Mouse (Mus musculus): ENCODE measurements around the gene Gm4981. TPM values are rescaled to one million over a fixed set of nuclear protein-coding genes. Genes with fewer than 3 reads are reported as not detected.
"Not testable (repeated sequence)": the region's sequence is repeated elsewhere in the genome, so short reads cannot be mapped to it uniquely, and the experiment has no call there.

The Gm4981 gene
- not detected in 2 replicates for total RNA-seq (2015)
- not detected in 2 replicates for total RNA-seq (2017)

DNA sequence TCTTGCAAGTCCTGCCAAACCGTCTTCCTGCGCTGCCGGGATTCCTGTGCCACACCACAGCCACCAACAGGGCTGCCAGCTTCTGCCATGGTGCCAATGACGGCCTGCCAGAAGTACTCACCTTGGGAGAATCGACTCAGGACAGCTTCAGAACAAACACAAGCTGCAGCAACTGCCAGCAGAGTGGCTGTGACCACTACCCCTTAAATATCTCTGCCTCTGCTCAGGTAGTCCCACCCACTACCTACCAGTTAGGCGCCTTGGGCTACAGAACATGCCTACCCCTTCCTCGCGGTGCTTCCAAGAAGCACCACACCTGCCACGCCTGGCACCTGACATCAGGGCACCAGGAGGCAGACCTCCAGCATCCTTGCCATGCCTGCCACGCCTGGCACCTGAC lies at the start of gene Gm4981:
Gene Gm4981, minus strand, starts transcription at position 89 of the 400 bp plus-strand sequence.
- no peak for ATAC-seq (replicated peaks; ENCODE audit: poor library complexity)

DNA sequence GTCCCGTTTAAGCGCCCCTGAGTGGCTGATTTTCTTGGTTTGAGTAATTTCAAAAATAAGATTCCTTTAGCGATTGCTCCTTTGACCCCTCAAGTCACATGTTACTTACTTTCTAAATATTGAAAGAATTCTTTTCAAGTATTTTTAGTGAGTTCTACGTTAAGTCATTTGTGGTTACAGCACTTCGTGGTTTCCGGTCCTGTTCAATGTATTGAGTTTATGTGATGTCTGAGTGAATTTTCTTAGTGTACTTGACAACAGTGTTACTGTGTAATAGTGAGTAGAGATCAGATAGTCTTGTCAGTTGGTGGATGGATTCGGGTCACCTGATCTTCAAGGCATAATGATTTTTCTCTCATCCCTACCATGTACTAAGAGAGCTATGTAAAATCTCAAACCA lies 45.7 kb upstream of the Gm4981 start:
- ATAC-seq (replicated peaks; ENCODE audit: poor library complexity) = no peak

DNA sequence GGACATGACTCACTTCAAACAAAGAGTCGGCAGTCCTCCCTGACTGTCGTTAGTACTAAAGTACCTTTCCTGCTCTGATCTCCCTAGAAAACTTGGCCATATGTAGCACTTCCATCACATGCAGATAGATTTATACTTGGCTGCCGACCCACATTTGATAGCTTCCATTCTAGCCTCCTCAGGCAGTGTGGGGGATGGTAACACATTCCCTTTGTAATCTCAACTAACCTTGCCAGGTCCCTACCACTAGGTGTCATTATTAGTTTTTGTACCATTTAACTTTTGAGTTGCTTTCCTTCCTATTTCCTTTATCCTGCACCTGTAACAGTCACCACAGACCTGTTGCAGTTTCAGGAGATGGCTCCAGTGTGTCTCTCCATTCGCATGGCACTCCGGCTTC lies 22.0 kb upstream of the Gm4981 start:
- peak; percentile 35 for ATAC-seq (replicated peaks; ENCODE audit: poor library complexity)

DNA sequence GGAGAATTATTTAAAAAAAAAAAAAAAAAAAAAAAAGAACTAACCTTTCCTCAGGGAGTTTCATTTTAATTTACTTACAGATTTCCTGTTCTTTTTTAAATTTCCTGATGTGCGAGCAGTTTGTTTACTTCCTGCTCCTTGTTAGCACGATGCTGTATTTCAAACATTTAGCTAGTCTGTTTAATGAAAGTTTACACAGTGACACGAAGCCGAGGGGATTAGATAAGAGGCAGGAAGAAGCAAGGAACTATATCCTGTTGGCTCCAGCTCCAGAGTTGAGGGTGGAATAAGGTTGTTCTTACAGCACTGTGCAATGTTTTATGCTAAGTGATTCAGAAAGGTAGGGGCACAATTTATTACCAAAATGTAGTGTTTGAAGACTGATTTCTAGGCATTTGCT lies 19.5 kb upstream of the Gm4981 start:
- ATAC-seq (replicated peaks; ENCODE audit: poor library complexity) = no peak

DNA sequence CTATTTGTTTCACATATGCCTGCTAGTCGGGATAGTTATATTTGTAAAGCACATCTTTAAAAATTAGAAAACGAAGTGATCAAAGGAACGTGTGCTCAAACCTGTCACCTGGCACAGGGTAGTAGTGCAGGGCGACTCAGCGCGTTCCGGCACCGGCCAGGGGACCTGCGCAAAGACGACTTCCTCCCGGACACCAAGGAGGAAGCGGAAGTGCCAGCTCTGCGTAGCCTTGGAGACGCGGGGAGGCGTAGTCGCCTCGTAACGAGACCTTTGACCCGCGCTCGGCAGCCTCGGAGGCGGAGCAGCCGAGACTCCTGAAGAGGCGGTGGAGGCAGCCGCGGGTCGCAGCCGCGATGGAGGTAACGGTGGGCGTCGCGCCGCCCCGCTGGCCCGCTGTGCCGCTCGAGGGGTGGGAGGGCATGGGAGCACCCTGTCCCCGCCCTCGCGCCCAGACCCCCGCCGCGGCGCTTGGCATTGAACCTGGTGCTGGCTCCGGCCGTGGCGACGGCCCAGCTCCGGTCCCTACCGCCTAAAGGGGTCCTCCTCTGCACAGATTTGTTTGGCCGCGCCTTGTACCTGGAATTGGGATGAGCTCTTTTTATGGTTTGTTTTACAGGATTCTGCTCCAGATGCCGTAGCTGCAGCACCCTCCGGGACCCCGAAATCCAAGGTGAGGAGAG lies 18.9 kb upstream of the Gm4981 start, which contains the start of gene Gcc2:
Gene Gcc2, plus strand, starts transcription at position 285 of the 680 bp plus-strand sequence.
- peak; percentile 99 for ATAC-seq (replicated peaks; ENCODE audit: poor library complexity)

DNA sequence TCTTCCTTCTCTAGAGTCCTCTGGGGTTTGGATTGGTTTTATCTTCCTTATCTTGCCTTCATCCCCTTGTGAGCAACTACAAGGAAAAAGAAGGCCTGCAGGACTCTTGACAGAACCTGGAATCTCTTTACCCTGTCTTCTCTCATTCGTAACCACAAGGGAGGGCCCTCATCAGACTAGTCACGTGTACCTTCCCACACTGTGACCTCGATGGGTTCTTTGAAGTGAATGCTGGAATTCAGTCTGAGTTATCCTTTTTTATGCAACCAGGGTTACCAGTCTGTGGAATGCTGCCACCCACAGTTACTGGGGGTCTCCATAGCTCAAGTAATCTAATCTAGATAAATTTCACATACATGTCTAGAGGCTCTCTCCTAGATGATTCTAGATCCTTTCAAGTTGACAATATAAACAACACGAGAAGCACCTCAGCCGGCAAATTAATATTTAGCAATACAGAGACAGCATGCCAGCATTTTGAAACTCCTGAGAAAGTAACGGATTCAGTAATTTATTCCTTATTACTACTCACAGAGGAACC lies 18.2 kb upstream of the Gm4981 start:
- ATAC-seq (replicated peaks; ENCODE audit: poor library complexity) = peak; percentile 20; the same call in 1 of the 2 replicates

DNA sequence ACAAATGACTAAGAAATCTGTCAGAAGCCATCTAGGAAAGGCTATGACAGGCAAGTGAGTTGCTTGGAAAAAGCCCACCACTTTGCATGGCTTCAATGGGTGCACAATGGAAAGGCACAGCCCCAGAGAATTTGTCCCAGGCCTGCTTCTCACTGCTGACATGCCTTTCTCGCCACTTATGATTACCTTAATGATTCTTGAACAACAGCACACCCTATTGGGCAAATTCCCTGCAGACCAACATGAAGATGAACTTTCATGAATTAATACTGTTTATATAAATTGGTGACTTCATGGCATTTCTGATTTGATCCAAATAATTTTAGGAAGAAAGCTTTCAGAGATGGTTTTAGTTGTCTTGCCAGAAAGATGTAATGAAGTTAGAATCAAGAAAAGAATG lies 13.0 kb upstream of the Gm4981 start:
- ATAC-seq (replicated peaks; ENCODE audit: poor library complexity) = 0 out of 2 replicates have a peak, but pooled peaks have one; percentile 39

DNA sequence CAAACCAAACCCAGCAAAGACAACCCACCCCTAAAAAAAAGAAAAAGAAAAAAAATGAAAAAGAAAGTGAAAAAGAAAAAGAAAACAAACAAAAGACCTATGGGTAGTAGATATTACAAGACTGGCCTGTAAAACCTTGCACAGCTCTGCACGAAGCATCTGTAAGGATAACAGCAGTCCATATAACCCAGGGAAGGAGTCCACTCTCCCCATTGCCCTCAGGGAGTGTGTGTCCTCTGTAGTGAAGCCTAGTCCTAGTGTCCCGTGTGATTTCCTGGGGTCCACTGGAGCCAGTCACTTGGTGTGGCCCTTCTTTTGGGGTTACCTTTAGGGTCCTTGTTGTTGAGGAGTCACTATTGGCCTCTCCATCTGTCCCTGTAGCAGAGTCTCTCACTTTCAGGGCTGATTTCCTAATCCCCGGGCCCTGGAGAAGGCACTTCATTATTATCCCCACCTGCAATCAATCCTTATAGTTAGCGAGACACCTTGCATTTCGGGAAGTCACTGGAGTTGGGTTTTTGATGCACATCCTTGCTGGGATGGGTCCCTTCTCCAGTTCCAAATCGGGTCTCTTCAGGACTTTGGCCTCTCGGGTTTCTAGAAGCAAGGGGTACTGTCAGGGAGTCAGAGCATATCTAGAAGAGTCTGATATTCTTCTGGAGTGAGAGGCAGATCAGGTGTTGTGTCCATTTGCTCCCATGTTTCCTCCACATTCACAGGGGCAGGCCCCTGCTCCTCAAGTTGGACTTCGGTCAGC lies 2.7 kb upstream of the Gm4981 start:
- ATAC-seq (replicated peaks; ENCODE audit: poor library complexity) = 0 out of 2 replicates have a peak, but pooled peaks have one; percentile 49

DNA sequence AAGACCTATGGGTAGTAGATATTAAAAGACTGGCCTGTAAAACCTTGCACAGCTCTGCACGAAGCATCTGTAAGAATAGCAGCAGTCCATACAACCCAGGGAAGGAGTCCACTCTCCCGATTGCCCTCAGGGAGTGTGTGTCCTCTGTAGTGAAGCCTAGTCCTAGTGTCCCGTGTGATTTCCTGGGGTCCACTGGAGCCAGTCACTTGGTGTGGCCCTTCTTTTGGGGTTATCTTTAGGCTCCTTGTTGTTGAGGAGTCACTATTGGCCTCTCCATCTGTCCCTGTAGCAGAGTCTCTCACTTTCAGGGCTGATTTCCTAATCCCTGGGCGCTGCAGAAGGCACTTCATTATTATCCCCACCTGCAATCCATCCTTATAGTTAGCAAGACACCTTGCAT lies 1.5 kb downstream of the Gm4981 start:
- ATAC-seq (replicated peaks; ENCODE audit: poor library complexity) = not testable (repeated sequence)

DNA sequence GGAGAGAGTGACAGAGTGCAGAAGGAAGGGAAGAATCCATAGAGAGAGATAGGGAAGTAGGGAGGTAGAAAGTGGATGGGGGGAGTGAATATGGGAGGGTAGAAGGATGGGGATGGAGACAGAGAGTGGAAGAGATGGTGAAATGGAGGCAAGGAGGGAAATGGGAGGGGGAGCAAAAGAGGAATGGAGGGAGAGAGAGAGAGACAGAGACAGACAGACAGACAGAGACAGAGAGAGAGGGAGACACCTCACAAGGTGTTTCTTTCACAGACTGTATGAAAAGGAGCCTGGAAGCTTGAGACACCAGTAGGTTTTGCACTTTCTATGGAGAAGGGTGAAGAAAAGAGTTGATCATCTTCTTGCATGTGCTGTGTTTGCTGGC lies 2.8 kb downstream of the Gm4981 start:
- not testable (repeated sequence) for ATAC-seq (replicated peaks; ENCODE audit: poor library complexity)

DNA sequence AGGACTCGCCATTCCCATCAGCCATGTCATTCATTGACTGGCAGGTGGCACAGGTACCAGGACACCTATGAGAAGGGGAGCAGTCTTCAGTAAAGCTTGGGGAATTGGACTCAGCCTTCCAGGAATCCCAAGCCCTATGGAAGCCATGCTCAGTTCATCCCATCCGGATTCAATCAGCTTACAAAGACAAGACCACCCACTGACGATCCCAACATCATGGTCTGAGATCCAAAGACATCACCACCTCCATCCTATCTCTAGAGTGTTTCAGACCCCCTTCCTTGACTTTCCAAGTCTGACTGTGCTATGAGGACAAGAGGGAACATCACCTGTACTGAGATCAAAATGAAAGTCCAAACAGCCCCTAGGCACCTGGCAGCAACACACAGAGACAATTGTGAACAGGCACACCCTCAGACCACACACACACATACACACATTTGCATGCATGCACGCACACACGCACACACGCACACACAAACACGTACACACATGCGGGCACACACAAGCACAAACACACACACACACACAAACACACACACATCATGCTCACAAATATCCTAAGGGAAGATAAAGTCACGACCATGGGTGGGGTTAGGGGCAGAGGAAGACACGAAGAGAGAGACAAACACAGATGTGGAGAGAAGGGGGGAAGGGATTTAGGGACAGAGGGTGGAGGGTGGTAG lies 3.3 kb downstream of the Gm4981 start:
- peak; percentile 5; the same call in 1 of the 2 replicates for ATAC-seq (replicated peaks; ENCODE audit: poor library complexity)

DNA sequence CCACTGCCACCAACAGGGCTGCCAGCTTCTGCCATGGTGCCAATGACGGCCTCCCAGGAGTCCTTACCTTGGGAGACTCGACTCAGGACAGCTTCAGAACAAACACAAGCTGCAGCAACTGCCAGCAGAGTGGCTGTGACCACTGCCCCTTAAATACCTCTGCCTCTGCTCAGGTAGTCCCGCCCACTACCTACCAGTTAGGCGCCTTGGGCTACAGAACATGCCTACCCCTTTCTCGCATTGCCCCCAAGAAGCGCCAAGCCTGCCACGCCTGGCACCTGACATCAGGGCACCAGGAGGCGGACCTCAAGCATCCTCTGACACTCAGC lies 3.9 kb downstream of the Gm4981 start, which contains the start of gene Duxf3:
Gene Duxf3, minus strand, starts transcription at position 35 of the 329 bp plus-strand sequence.
- ATAC-seq (replicated peaks; ENCODE audit: poor library complexity) = not testable (repeated sequence)

DNA sequence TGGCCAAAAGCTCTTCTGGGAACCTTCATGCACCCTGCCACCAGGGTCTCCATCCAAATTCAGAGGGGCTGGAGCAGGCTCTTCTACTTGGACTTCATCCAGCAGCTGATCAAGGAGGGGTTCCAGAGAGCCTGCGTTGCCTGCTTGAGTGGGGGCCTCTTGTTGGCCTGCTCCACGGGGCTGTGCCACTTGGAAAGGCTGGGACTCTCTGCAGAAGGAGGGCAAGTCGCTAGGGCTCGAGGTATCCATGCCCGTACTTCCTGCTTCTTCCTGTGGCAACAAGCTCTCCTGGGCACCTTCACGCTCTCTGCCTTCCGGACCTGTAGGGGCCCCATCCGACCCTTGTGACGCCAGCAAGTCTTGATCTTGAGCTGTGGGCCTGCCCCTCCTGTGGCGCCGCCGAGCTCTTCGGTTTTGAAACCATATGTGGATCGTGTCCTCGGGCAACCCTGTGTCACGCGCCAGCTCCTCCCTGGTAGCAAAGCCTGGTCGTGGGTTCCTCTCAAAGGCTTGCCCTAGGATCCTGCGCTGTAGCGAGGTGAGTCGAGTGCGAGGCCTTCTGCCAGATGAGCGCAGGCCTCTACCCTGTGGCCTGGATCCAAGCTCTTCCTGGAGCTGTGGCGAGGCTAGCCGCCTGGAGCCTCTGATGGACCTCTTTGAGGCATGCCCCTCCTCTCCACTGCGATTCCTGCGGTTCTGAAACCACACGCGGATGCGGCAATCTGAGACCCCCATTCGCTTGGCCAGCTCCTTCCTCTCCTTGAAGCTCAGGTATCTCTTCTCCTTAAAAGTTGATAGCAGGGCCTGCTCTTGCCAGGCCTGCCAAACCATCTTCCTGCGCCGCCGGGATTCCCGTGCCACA lies 4.5 kb downstream of the Gm4981 start:
- peak; percentile 48 for ATAC-seq (replicated peaks; ENCODE audit: poor library complexity)

DNA sequence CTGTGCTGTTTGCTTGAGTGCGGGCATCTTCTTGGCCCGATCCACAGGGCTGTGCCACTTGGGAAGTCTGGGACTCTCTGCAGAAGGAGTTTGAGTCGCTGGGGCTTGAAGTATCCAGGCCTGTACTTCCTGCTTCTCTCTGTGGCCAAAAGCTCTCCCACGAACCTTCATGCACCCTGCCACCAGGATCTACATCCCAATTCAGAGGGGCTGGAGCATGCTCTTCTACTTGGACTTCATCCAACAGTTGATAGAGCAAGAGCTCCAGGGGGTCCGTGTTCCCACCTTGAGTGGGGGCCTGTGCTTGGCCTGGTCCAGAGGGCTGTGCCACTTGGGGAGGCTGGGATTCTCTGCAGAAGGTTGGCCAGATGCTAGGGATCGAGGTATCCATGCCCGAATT lies 5.4 kb downstream of the Gm4981 start:
- ATAC-seq (replicated peaks; ENCODE audit: poor library complexity) = not testable (repeated sequence)

DNA sequence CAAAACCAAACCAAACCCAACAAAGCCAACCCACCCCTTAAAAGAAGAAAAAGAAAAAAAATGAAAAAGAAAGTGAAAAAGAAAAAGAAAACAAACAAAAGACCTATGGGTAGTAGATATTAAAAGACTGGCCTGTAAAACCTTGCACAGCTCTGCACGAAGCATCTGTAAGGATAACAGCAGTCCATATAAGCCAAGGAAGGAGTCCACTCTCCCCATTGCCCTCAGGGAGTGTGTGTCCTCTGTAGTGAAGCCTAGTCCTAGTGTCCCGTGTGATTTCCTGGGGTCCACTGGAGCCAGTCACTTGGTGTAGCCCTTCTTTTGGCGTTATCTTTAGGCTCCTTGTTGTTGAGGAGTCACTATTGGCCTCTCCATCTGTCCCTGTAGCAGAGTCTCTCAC lies 6.5 kb downstream of the Gm4981 start:
- not testable (repeated sequence) for ATAC-seq (replicated peaks; ENCODE audit: poor library complexity)

DNA sequence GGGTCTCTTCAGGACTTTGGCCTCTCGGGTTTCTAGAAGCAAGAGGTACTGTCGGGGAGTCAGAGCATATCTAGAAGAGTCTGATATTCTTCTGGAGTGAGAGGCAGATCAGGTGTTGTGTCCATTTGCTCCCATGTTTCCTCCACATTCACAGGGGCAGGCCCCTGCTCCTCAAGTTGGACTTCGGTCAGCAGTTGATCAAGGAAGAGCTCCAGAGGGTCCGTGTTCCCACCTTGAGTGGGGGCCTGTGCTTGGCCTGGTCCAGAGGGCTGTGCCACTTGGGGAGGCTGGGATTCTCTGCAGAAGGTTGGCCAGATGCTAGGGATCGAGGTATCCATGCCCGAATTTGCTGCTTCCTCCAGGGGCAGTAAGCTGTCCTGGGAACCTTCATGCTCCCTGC lies 8.7 kb downstream of the Gm4981 start:
- not testable (repeated sequence) for ATAC-seq (replicated peaks; ENCODE audit: poor library complexity)

DNA sequence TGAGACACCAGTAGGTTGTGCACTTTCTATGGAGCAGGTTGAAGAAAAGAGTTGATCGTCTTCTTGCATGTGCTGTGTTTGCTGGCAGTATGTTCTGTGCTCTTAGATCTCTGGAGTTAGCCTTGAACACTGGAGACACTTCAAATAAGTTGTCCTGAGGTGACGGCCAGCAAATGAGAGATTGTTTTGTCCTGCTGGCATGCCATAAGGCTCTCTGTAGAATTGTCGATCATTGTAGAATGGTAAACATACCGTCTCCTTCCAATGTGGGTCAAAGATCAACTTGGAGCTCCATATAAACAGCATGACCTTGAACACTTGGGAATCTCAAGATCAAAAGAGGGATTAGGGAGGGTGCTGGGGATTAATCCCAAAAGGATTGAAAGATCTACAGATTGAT lies 10.1 kb downstream of the Gm4981 start:
- not testable (repeated sequence) for ATAC-seq (replicated peaks; ENCODE audit: poor library complexity)

DNA sequence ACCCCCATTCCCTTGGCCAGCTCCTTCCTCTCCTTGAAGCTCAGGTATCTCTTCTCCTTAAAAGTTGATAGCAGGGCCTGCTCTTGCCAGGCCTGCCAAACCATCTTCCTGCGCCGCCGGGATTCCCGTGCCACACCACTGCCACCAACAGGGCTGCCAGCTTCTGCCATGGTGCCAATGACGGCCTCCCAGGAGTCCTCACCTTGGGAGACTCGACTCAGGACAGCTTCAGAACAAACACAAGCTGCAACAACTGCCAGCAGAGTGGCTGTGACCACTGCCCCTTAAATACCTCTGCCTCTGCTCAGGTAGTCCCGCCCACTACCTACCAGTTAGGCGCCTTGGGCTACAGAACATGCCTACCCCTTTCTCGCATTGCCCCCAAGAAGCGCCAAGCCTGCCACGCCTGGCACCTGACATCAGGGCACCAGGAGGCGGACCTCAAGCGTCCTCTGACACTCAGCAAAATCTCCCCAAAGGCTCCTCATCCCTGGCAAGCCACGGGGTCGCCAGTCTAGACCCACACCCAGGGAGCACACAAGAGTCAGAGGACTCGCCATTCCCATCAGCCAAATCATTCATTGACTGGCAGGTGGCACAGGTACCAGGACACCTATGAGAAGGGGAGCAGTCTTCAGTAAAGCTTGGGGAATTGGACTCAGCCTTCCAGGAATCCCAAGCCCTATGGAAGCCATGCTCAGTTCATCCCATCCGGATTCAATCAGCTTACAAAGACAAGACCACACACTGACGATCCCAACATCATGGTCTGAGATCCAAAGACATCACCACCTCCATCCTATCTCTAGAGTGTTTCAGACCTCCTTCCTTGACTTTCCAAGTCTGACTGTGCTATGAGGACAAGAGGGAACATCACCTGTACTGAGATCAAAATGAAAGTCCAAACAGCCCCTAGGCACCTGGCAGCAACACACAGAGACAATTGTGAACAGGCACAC lies 11.4 kb downstream of the Gm4981 start, which contains the start of gene AW822073:
Gene AW822073, minus strand, starts transcription at position 104 of the 959 bp plus-strand sequence.
- not testable (repeated sequence) for ATAC-seq (replicated peaks; ENCODE audit: poor library complexity)
